Mouse (Mus musculus) brown adipose tissue, adult 24 weeks (tissue): ENCODE data around the gene Fgf6. TPM values are rescaled to one million over a fixed set of nuclear protein-coding genes. Genes with fewer than 3 reads are reported as not detected.

ENCODE experiments used
- H3K27ac ChIP-seq: fragments of 200-500 bp; replicated peaks from 2 replicates; pipeline ENCODE4 v1.5.1; 2012; ENCODE audit warnings: low read depth, mild to moderate bottlenecking, low read length
- H3K4me1 ChIP-seq: fragments of 200-500 bp; 2 replicates; pipeline ENCODE4 v1.6.1; 2012; ENCODE audit warnings: low read length, mixed read lengths; ENCODE audit not compliant: control insufficient read depth, insufficient read depth, insufficient read length
- H3K4me3 ChIP-seq: fragments of 200-500 bp; 2 replicates; pipeline ENCODE4 v1.5.1; 2012; ENCODE audit warnings: low read depth, mild to moderate bottlenecking, low read length, moderate library complexity; ENCODE audit not compliant: insufficient read depth
- polyA plus RNA-seq: library from polyadenylated mRNA; stranded (reverse); fragments of >200 nt; gene quantifications from 2 replicates; pipeline ENCODE4 v1.2.4, GENCODE M21; 2012; ENCODE audit not compliant: missing spikeins, insufficient read depth, insufficient read length

The Fgf6 gene
- polyA plus RNA-seq, 1 experiment = not detected

- Histone ChIP-seq H3K4me1 (no peaks in the 10 kb centered on the region), H3K4me3 (no peak overlapping the region)
Observed at GRCm38 (mm10) chr6:127050847-127051246, 35.5 kb downstream of the Fgf6 start.

GRCm38 (mm10) chr6:127056990-127057588 is 41.7 kb downstream of the Fgf6 start:
- Histone ChIP-seq H3K4me3 (no peak overlapping the region), H3K27ac (no peak overlapping the region), H3K4me1 (no peaks in the 10 kb centered on the region)

More at GRCm38 (mm10) chr6:127050847-127051246, 35.5 kb downstream of the Fgf6 start:
- H3K27ac ChIP-seq = no peak overlapping the region

- no peak overlapping the region for H3K4me3 ChIP-seq
- no peak overlapping the region for H3K27ac ChIP-seq
- no peaks in the 10 kb centered on the region for H3K4me1 ChIP-seq
Observed at GRCm38 (mm10) chr6:127059975-127060374, 44.6 kb downstream of the Fgf6 start.

GRCm38 (mm10) chr6:127063915-127064314 is 48.5 kb downstream of the Fgf6 start:
- no peak overlapping the region for H3K27ac ChIP-seq
- H3K4me1 ChIP-seq = no peaks in the 10 kb centered on the region
- H3K4me3 ChIP-seq = no peak overlapping the region

GRCm38 (mm10) chr6:127064815-127065214 is 49.4 kb downstream of the Fgf6 start:
- no peak overlapping the region for H3K27ac ChIP-seq
- H3K4me1 ChIP-seq = no peaks in the 10 kb centered on the region
- no peak overlapping the region for H3K4me3 ChIP-seq

- Histone ChIP-seq H3K27ac (no peak within 1 kb of the TSS), H3K4me3 (no peak within 1 kb of the TSS), H3K4me1 (no peaks in the 10 kb centered on the region)
Observed at GRCm38 (mm10) chr6:127072817-127073216, 57.4 kb downstream of the Fgf6 start, which contains the start of gene Fgf23. TSS of gene Fgf23 (plus strand) at chr6:127072902.

Other genes with a start within 250 kb of the Fgf6 start
- gene Ndufa9, start 166.4 kb upstream of the Fgf6 start, polyA plus RNA-seq = 523 and 772 TPM in 2 replicates
- not detected in 2 replicates for gene Akap3, start 162.5 kb upstream of the Fgf6 start, polyA plus RNA-seq
- gene Dyrk4, start 93.7 kb upstream of the Fgf6 start, polyA plus RNA-seq = not detected in 2 replicates
- 1.3 TPM in 1 of 2 replicates, not detected in the other for gene Rad51ap1, start 76.0 kb upstream of the Fgf6 start, polyA plus RNA-seq
- 15.9 and 23.6 TPM in 2 replicates for gene D6Wsu163e, start 75.6 kb upstream of the Fgf6 start, polyA plus RNA-seq
- not detected in 2 replicates for gene Fgf23, start 57.3 kb downstream of the Fgf6 start, polyA plus RNA-seq
- 12.9 and 14.6 TPM in 2 replicates for gene Tigar, start 94.0 kb downstream of the Fgf6 start, polyA plus RNA-seq
- 12.2 and 44.0 TPM in 2 replicates for gene Ccnd2, start 136.6 kb downstream of the Fgf6 start, polyA plus RNA-seq